Mouse (Mus musculus) spleen, adult 2 months (tissue): ENCODE data around the gene Tapt1.

Source experiments
- CTCF ChIP-seq: fragments of 200-500 bp; IDR thresholded peaks from 2 replicates; pipeline ENCODE4 v1.5.1; 2011; ENCODE audit warnings: mild to moderate bottlenecking, inconsistent platforms; ENCODE audit not compliant: insufficient read depth, insufficient read length, insufficient replicate concordance; ENCODE audit errors: extremely low read depth
- POLR2A ChIP-seq: fragments of 200-500 bp; IDR thresholded peaks from 2 replicates; pipeline ENCODE4 v1.6.1; 2011; ENCODE audit warnings: low read depth, low read length, inconsistent platforms

DNA sequence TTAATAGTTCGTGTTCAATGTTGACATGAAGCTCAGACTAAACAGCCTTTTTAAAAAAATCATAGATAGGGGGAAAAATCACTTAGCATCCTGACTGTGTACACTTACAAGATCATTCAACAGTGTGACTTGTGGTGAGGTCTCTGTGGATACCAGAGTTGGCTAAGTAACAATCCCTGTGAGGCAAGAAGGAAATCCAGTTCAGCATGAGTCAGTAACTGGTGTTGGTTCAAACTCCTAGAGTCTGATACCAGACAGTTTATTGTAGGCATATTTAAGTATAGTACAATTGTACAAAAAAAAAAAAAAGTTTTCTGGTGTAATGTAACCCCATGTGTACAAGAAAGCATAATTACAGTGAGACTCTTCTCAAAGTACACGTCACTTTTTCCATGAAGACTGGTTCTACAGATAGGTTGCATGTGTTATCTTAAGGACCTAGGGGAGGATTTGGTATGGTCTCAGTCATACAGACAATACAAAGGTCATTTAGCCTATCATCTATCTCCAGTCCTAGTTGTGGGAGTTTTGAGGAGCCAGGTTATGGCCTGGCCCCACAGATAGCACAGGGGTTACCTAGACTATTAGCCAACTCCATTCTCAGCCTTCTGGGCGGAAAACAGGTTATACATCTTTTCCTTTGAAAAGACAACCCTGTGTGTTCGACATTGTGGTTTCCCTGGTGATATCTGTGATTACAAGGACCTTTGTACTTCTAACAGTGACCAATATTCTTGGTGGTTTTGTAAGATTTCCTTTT, 66.6 kb downstream of the Tapt1 start:
- TF ChIP-seq CTCF (no peak), POLR2A (no peak)
